Mouse (Mus musculus) midbrain, embryonic 12.5 days (tissue): ENCODE measurements around the gene Irak1bp1. TPM values are rescaled to one million over a fixed set of nuclear protein-coding genes. Genes with fewer than 3 reads are reported as not detected.

Source experiments
- polyA plus RNA-seq: library from polyadenylated mRNA; unstranded; fragments of >200 nt; fragmentation: Nextera tagmentation; extraction: Ambion mirVana; gene quantifications from 2 replicates; pipeline ENCODE4 v1.2.1, GENCODE M21; 2016

Irak1bp1 gene
- polyA plus RNA-seq, 1 experiment from 2014 or later: 22.5 TPM

Other genes with a start within 250 kb of the Irak1bp1 start
- gene Phip, start 146.0 kb downstream of the Irak1bp1 start, polyA plus RNA-seq: 153 and 167 TPM in 2 replicates